Mouse (Mus musculus): ENCODE measurements around the gene Kcnn1. TPM values are rescaled to one million over a fixed set of nuclear protein-coding genes. Genes with fewer than 3 reads are reported as not detected.

Gene Kcnn1
- polyA plus RNA-seq, 1 experiment from 2014 or later = 1.1 TPM

GRCm38 (mm10) chr8:70838654-70839407, 24.2 kb downstream of the Kcnn1 start:
- peak; percentile 21; the same call in 1 of the 2 replicates for ATAC-seq (replicated peaks; ENCODE audit: insufficient number of reproducible peaks, low FRiP score, low TSS enrichment)
- H3K9ac ChIP-seq (ENCODE audit: low read depth, low read length) = peak overlapping the region; percentile 84
- peaks cover 16% of the 10 kb centered on the region for H3K27me3 ChIP-seq (ENCODE audit: control insufficient read depth, insufficient read depth, low read length)
- H3K36me3 ChIP-seq (ENCODE audit: control insufficient read depth, insufficient read depth, low read length) = 0 out of 2 replicates have a peak, but pooled peaks cover 3% of the 10 kb centered on the region
- H3K4me2 ChIP-seq = peak overlapping the region; percentile 91
- 2% methylated on average over 66 of the region's 66 CpGs for WGBS (ENCODE audit: insufficient replicate concordance)
- H3K27ac ChIP-seq (ENCODE audit: low read depth, low read length) = peak overlapping the region; percentile 91
- H3K4me1 ChIP-seq (ENCODE audit: control insufficient read depth, insufficient read depth, low read length) = peaks cover 4% of the 10 kb centered on the region
- H3K9me3 ChIP-seq (replicated peaks; ENCODE audit: control insufficient read depth, low read length) = no peaks in the 10 kb centered on the region
- peak overlapping the region; percentile 78 for H3K4me3 ChIP-seq (ENCODE audit: low read depth, low read length)

GRCm38 (mm10) chr8:70836666-70837065, 26.4 kb downstream of the Kcnn1 start:
- no peak for ATAC-seq (replicated peaks; ENCODE audit: insufficient number of reproducible peaks, low FRiP score, low TSS enrichment)
- Histone ChIP-seq H3K4me2 (peak overlapping the region; percentile 6; the same call in 1 of the 2 replicates), H3K36me3 (ENCODE audit: control insufficient read depth, insufficient read depth, low read length) (0 out of 2 replicates have a peak, but pooled peaks cover 3% of the 10 kb centered on the region), H3K27ac (ENCODE audit: low read depth, low read length) (no peak overlapping the region), H3K4me1 (ENCODE audit: control insufficient read depth, insufficient read depth, low read length) (peaks cover 6% of the 10 kb centered on the region), H3K27me3 (ENCODE audit: control insufficient read depth, insufficient read depth, low read length) (peaks cover 2% of the 10 kb centered on the region), H3K9ac (ENCODE audit: low read depth, low read length) (no peak overlapping the region), H3K4me3 (ENCODE audit: low read depth, low read length) (no peak overlapping the region), H3K9me3 (replicated peaks; ENCODE audit: control insufficient read depth, low read length) (no peaks in the 10 kb centered on the region)
- 86% methylated on average over 12 of the region's 12 CpGs for WGBS (ENCODE audit: insufficient replicate concordance)

GRCm38 (mm10) chr8:70834071-70834470, 29.0 kb downstream of the Kcnn1 start:
- WGBS (ENCODE audit: insufficient replicate concordance) = 92% methylated on average over 3 of the region's 3 CpGs
- H3K9ac ChIP-seq (ENCODE audit: low read depth, low read length) = no peak overlapping the region
- 0 out of 2 replicates have a peak, but pooled peaks cover 3% of the 10 kb centered on the region for H3K36me3 ChIP-seq (ENCODE audit: control insufficient read depth, insufficient read depth, low read length)
- H3K4me3 ChIP-seq (ENCODE audit: low read depth, low read length) = no peak overlapping the region
- ATAC-seq (replicated peaks; ENCODE audit: insufficient number of reproducible peaks, low FRiP score, low TSS enrichment) = no peak
- no peaks in the 10 kb centered on the region; the same call in 1 of the 2 replicates for H3K27me3 ChIP-seq (ENCODE audit: control insufficient read depth, insufficient read depth, low read length)
- no peaks in the 10 kb centered on the region for H3K9me3 ChIP-seq (replicated peaks; ENCODE audit: control insufficient read depth, low read length)
- H3K27ac ChIP-seq (ENCODE audit: low read depth, low read length) = no peak overlapping the region
- no peak overlapping the region for H3K4me2 ChIP-seq
- H3K4me1 ChIP-seq (ENCODE audit: control insufficient read depth, insufficient read depth, low read length) = peaks cover 6% of the 10 kb centered on the region

GRCm38 (mm10) chr8:70833520-70833919, 29.5 kb downstream of the Kcnn1 start:
- H3K9me3 ChIP-seq (replicated peaks; ENCODE audit: control insufficient read depth, low read length) = no peaks in the 10 kb centered on the region
- 31% methylated on average over 15 of the region's 15 CpGs for WGBS (ENCODE audit: insufficient replicate concordance)
- H3K4me2 ChIP-seq = no peak overlapping the region
- peaks cover 5% of the 10 kb centered on the region for H3K4me1 ChIP-seq (ENCODE audit: control insufficient read depth, insufficient read depth, low read length)
- 0 out of 2 replicates have a peak, but pooled peaks cover 3% of the 10 kb centered on the region for H3K36me3 ChIP-seq (ENCODE audit: control insufficient read depth, insufficient read depth, low read length)
- no peak for ATAC-seq (replicated peaks; ENCODE audit: insufficient number of reproducible peaks, low FRiP score, low TSS enrichment)
- H3K9ac ChIP-seq (ENCODE audit: low read depth, low read length) = no peak overlapping the region
- H3K27ac ChIP-seq (ENCODE audit: low read depth, low read length) = no peak overlapping the region
- no peaks in the 10 kb centered on the region; the same call in 1 of the 2 replicates for H3K27me3 ChIP-seq (ENCODE audit: control insufficient read depth, insufficient read depth, low read length)
- no peak overlapping the region for H3K4me3 ChIP-seq (ENCODE audit: low read depth, low read length)

- Histone ChIP-seq H3K9ac (ENCODE audit: low read depth, low read length) (no peak overlapping the region), H3K4me3 (ENCODE audit: low read depth, low read length) (no peak overlapping the region)
Measured at GRCm38 (mm10) chr8:70833018-70833482, 30.0 kb downstream of the Kcnn1 start.

GRCm38 (mm10) chr8:70832371-70832770, 30.7 kb downstream of the Kcnn1 start:
- no peaks in the 10 kb centered on the region; the same call in 1 of the 2 replicates for H3K27me3 ChIP-seq (ENCODE audit: control insufficient read depth, insufficient read depth, low read length)
- ATAC-seq (replicated peaks; ENCODE audit: insufficient number of reproducible peaks, low FRiP score, low TSS enrichment) = no peak
- 0 out of 2 replicates have a peak, but pooled peaks cover 3% of the 10 kb centered on the region for H3K36me3 ChIP-seq (ENCODE audit: control insufficient read depth, insufficient read depth, low read length)
- no peaks in the 10 kb centered on the region for H3K9me3 ChIP-seq (replicated peaks; ENCODE audit: control insufficient read depth, low read length)
- no peak overlapping the region for H3K27ac ChIP-seq (ENCODE audit: low read depth, low read length)
- H3K4me2 ChIP-seq = no peak overlapping the region
- WGBS (ENCODE audit: insufficient replicate concordance) = 65% methylated on average over 11 of the region's 11 CpGs
- no peak overlapping the region for H3K9ac ChIP-seq (ENCODE audit: low read depth, low read length)
- H3K4me3 ChIP-seq (ENCODE audit: low read depth, low read length) = no peak overlapping the region
- H3K4me1 ChIP-seq (ENCODE audit: control insufficient read depth, insufficient read depth, low read length) = 0 out of 2 replicates have a peak, but pooled peaks cover 2% of the 10 kb centered on the region

More at GRCm38 (mm10) chr8:70833018-70833482, 30.0 kb downstream of the Kcnn1 start:
- no peak overlapping the region for H3K4me2 ChIP-seq
- ATAC-seq (replicated peaks; ENCODE audit: insufficient number of reproducible peaks, low FRiP score, low TSS enrichment) = no peak
- 48% methylated on average over 9 of the region's 9 CpGs for WGBS (ENCODE audit: insufficient replicate concordance)
- H3K4me1 ChIP-seq (ENCODE audit: control insufficient read depth, insufficient read depth, low read length) = 0 out of 2 replicates have a peak, but pooled peaks cover 2% of the 10 kb centered on the region
- no peak overlapping the region for H3K27ac ChIP-seq (ENCODE audit: low read depth, low read length)
- H3K36me3 ChIP-seq (ENCODE audit: control insufficient read depth, insufficient read depth, low read length) = 0 out of 2 replicates have a peak, but pooled peaks cover 3% of the 10 kb centered on the region
- H3K9me3 ChIP-seq (replicated peaks; ENCODE audit: control insufficient read depth, low read length) = no peaks in the 10 kb centered on the region
- H3K27me3 ChIP-seq (ENCODE audit: control insufficient read depth, insufficient read depth, low read length) = no peaks in the 10 kb centered on the region; the same call in 1 of the 2 replicates

- H3K4me1 ChIP-seq (ENCODE audit: control insufficient read depth, insufficient read depth, low read length) = 0 out of 2 replicates have a peak, but pooled peaks cover 2% of the 10 kb centered on the region
- no peak overlapping the region for H3K4me3 ChIP-seq (ENCODE audit: low read depth, low read length)
- ATAC-seq (replicated peaks; ENCODE audit: insufficient number of reproducible peaks, low FRiP score, low TSS enrichment) = no peak
- H3K4me2 ChIP-seq = no peak overlapping the region
- peaks cover 3% of the 10 kb centered on the region; the same call in 1 of the 2 replicates for H3K9me3 ChIP-seq (replicated peaks; ENCODE audit: control insufficient read depth, low read length)
- no peak overlapping the region for H3K9ac ChIP-seq (ENCODE audit: low read depth, low read length)
- H3K27me3 ChIP-seq (ENCODE audit: control insufficient read depth, insufficient read depth, low read length) = no peaks in the 10 kb centered on the region; the same call in 1 of the 2 replicates
- 86% methylated on average over 8 of the region's 8 CpGs for WGBS (ENCODE audit: insufficient replicate concordance)
- H3K36me3 ChIP-seq (ENCODE audit: control insufficient read depth, insufficient read depth, low read length) = 0 out of 2 replicates have a peak, but pooled peaks cover 3% of the 10 kb centered on the region
- no peak overlapping the region for H3K27ac ChIP-seq (ENCODE audit: low read depth, low read length)
Measured at GRCm38 (mm10) chr8:70831517-70831916, 31.5 kb downstream of the Kcnn1 start.

GRCm38 (mm10) chr8:70827796-70828195, 35.3 kb downstream of the Kcnn1 start:
- no peaks in the 10 kb centered on the region for H3K27me3 ChIP-seq (ENCODE audit: control insufficient read depth, insufficient read depth, low read length)
- H3K4me1 ChIP-seq (ENCODE audit: control insufficient read depth, insufficient read depth, low read length) = no peaks in the 10 kb centered on the region
- H3K36me3 ChIP-seq (ENCODE audit: control insufficient read depth, insufficient read depth, low read length) = no peaks in the 10 kb centered on the region
- H3K4me3 ChIP-seq (ENCODE audit: low read depth, low read length) = no peak overlapping the region
- no peak for ATAC-seq (replicated peaks; ENCODE audit: insufficient number of reproducible peaks, low FRiP score, low TSS enrichment)
- no peak overlapping the region for H3K4me2 ChIP-seq
- peaks cover 3% of the 10 kb centered on the region; the same call in 1 of the 2 replicates for H3K9me3 ChIP-seq (replicated peaks; ENCODE audit: control insufficient read depth, low read length)
- H3K9ac ChIP-seq (ENCODE audit: low read depth, low read length) = no peak overlapping the region
- 79% methylated on average over 1 of the region's 1 CpGs for WGBS (ENCODE audit: insufficient replicate concordance)
- no peak overlapping the region for H3K27ac ChIP-seq (ENCODE audit: low read depth, low read length)

All from heart, embryonic 11.5 days (tissue).